Mouse (Mus musculus): ENCODE data around the gene Ephb1.

DNA sequence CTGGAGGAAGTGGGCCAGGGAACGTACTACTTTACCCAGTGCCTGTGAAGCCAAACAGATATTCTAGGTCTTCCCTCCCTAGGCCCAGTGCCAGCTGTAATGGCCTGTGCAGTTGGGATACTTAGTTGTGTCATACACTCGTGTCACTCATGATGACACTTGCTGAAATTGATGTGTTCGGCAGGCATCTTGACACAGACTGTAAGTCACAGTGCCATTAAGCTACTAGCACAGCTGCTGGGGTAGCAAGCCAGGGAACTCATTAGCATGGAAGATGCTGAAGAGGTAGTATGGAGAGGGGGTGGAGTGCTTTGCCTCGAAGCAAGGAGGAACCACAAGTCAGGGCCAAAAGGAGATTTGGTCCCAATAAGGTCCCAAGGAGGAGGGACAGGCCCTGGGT lies 279.0 kb downstream of the Ephb1 start:
- no peak for TF ChIP-seq REST (IDR thresholded peaks at IDR 0.05; ENCODE audit: insufficient read depth, insufficient read length)
- TF ChIP-seq POLR2A (IDR thresholded peaks at IDR 0.05; ENCODE audit: insufficient read length, low read depth): no peak
- TF ChIP-seq MYOG (IDR thresholded peaks at IDR 0.05; ENCODE audit: control insufficient read depth in 1 of 3, insufficient read depth in 1 of 3, insufficient read length in 2 of 3, low read depth in 2 of 3): no peak
- TF ChIP-seq TCF12 (IDR thresholded peaks at IDR 0.05; ENCODE audit: insufficient read depth, poor library complexity, severe bottlenecking): no peak
- TF ChIP-seq MYOD1 (IDR thresholded peaks at IDR 0.05; ENCODE audit: control insufficient read depth in 1 of 3, insufficient read length in 2 of 3, low read depth in 2 of 3): no peak
- TF ChIP-seq E2F4 (IDR thresholded peaks at IDR 0.05; ENCODE audit: insufficient read depth): no peak
- TF ChIP-seq SRF (IDR thresholded peaks at IDR 0.05; ENCODE audit: control insufficient read depth, insufficient read length, low read depth): no peak
- TF ChIP-seq USF1 (IDR thresholded peaks at IDR 0.05; ENCODE audit: low read depth): no peak
- TF ChIP-seq MAX (IDR thresholded peaks at IDR 0.05; ENCODE audit: low read depth): no peak
- no peak for TF ChIP-seq POLR2AphosphoS2 (IDR thresholded peaks at IDR 0.05; ENCODE audit: insufficient read length, low read depth)
- no peak for TF ChIP-seq TCF3 (IDR thresholded peaks at IDR 0.05; ENCODE audit: insufficient read length, low read depth)
- no peak for TF ChIP-seq CEBPB (IDR thresholded peaks at IDR 0.05; ENCODE audit: insufficient read depth, poor library complexity, severe bottlenecking)

All from myocyte (in vitro differentiated cells).